Mouse (Mus musculus): Measurements from ENCODE around the gene Zg16. TPM values are rescaled to one million over a fixed set of nuclear protein-coding genes. Genes with fewer than 3 reads are reported as not detected.

The Zg16 gene
- polyA plus RNA-seq, 1 experiment from 2014 or later: not detected

DNA sequence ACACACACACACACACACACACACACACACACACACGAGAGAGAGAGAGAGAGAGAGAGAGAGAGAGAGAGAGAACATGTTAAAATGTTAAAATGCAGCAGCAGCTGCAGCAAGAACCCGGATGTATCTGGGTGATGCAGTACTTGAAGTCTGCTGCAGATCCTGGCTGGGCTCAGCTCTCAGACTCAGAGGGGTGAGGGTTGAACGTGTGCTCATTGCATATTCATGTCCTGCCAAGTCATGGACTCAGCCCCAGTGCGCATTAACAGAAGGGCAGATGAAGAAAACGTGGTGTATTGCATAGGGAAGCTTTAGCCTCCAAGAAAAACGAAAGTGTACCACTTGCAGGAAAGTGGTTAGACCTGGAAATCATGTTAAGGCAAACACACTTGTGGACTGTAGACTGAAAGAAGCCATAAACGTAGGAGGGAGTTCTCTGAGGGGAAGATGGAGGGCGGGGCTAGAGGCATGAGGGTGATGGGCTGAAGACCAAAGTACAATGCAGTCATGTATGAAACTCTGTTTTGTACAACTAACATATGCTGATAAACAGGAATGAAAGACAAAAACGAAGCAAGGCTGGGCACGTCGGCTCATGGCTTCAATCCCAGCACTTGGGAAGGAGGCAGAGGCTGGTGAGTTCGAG lies 26.6 kb upstream of the Zg16 start:
- 64% methylated on average over 12 of the region's 12 CpGs for WGBS
- no peaks in the 10 kb centered on the region for H3K36me3 ChIP-seq (replicated peaks)
- H3K9me3 ChIP-seq: no peaks in the 10 kb centered on the region
- H3K4me1 ChIP-seq: peaks cover 31% of the 10 kb centered on the region
- no peak for DNase-seq (ENCODE audit: extremely low spot score, low spot score)
- no peak overlapping the region for H3K4me3 ChIP-seq
- no peak overlapping the region for H3K27ac ChIP-seq
- H3K27me3 ChIP-seq (ENCODE audit: poor library complexity, severe bottlenecking): no peaks in the 10 kb centered on the region

DNA sequence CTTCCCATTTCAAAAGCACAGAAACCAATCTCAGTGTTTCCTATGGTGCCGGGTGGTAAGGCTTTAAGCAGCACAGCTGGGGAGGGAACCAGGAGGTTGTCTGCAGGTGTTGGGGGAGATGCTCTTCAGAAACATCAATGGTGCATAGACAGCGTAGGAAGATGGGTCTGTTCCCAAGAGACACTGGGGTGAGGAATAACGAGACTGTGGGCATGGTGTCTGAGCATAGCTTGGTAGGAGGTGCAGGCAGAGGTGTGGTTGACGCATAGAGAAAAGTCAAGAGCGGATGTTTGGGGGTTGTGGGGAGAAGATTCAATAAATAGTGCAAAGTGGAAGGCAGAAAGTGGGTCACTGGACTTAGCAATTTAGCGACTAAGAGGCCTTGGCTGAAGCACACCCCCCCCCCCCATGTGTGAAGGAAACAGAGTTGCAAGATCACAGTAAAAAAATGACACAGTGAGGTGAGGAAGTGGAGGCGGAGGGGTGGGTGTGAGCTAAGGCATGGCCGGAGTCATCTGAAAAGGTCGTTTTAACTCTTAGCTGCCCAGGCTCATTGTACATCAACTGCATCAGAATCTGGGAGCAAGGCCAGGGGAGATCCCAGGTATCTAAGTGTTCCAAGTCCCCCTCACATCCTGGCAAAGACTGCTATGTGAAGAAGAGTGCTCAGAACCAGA lies 25.9 kb upstream of the Zg16 start:
- no peak overlapping the region for H3K27ac ChIP-seq
- WGBS: 61% methylated on average over 9 of the region's 9 CpGs
- H3K36me3 ChIP-seq (replicated peaks): no peaks in the 10 kb centered on the region
- H3K4me1 ChIP-seq: peaks cover 25% of the 10 kb centered on the region
- H3K9me3 ChIP-seq: no peaks in the 10 kb centered on the region
- no peak overlapping the region for H3K4me3 ChIP-seq
- DNase-seq (ENCODE audit: extremely low spot score, low spot score): no peak
- H3K27me3 ChIP-seq (ENCODE audit: poor library complexity, severe bottlenecking): no peaks in the 10 kb centered on the region

DNA sequence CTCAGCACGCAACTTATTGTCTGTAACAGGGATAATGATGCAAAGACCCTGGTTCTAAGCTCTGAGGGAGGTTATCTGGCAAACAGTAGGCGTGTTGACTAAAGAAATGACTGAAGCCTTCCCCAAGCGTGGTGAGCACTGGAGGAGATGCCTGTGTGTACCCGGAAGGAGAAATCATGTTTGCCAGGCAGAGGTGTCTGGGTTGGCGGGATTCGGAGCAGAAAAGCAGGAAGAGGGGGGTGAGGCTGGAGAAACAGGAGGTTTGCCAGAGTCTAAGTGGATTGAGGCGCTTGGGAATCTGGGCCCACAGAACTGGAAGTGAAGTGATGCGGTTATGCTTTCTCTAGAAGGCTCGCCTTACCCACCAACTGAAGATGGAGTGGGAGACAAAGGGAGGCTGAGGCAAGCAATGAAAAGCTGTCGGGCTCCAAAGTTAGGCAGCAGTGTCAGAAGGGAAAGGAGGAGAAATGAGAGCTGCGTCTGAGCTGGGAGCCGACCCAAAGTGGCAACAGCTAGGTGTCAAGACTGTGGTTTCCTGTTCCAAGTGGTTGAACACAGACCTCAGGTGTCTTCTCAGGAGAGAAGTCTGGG lies 25.2 kb upstream of the Zg16 start:
- no peaks in the 10 kb centered on the region for H3K27me3 ChIP-seq (ENCODE audit: poor library complexity, severe bottlenecking)
- no peaks in the 10 kb centered on the region for H3K36me3 ChIP-seq (replicated peaks)
- no peak overlapping the region for H3K27ac ChIP-seq
- WGBS: 82% methylated on average over 12 of the region's 12 CpGs
- H3K4me3 ChIP-seq: no peak overlapping the region
- DNase-seq (ENCODE audit: extremely low spot score, low spot score): no peak
- H3K4me1 ChIP-seq: peaks cover 18% of the 10 kb centered on the region
- H3K9me3 ChIP-seq: no peaks in the 10 kb centered on the region

DNA sequence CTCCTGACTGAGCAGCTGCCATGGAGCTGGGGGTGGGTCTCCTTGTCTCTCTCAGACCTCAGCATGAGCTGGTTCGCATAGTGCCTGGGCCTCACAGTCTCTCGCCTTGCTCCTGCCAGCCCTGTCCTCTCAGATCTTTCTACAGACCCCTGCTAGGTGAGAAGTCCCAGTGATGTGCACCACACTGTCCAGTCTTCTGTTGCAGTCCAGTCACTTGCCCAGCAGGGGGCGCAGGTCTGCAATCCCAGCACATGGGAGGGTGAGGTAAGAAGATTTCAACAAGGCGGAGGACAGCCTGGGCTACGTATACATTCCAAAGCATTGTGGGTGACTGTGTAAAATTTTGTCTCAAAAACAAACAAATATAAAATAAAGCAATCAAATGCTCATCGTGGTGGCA lies 24.3 kb upstream of the Zg16 start:
- Histone ChIP-seq H3K9me3 (no peaks in the 10 kb centered on the region), H3K4me3 (no peak overlapping the region), H3K27ac (no peak overlapping the region), H3K4me1 (peaks cover 16% of the 10 kb centered on the region), H3K27me3 (ENCODE audit: poor library complexity, severe bottlenecking) (no peaks in the 10 kb centered on the region), H3K36me3 (replicated peaks) (no peaks in the 10 kb centered on the region)
- peak; percentile 61 for DNase-seq (ENCODE audit: extremely low spot score, low spot score)
- 52% methylated on average over 6 of the region's 6 CpGs for WGBS

DNA sequence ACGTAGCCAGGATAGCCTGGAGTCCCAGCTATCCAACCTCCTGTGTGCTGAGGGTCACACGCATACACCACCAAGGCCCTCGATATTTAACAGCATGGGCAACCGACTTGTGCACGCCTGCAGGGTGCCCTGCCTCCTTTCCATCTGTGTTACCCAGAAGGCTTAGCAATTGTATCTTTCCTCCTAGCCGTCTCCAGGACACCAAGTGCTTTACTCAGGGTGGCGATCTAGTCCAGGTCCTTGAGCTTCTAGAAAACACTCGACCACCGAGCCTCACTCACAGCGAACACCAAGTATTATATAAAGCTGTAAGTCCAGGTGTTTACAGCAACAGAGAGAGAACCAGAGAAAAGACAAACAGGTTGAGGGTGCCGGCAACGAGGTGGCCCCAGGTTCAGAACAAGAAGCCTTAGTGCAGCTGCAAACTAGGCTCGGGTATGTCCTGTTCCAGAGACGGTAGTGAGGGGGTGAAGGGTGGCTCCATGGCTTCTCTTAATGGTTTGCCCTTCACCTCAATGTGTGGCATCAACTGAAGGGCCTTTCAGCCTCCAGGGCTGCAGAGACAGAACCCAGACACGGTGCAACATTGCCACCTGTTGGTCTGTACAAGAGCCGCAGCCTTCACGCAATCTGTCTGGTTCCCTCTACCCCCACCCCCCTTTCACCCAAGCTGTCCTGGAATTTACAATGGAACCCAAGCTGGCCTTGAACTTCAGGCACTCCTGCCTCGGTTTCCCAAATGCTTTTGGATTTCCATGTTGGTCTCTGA lies 23.3 kb upstream of the Zg16 start:
- no peak overlapping the region for H3K4me3 ChIP-seq
- WGBS: 56% methylated on average over 18 of the region's 18 CpGs
- H3K27me3 ChIP-seq (ENCODE audit: poor library complexity, severe bottlenecking): no peaks in the 10 kb centered on the region
- no peaks in the 10 kb centered on the region for H3K36me3 ChIP-seq (replicated peaks)
- no peaks in the 10 kb centered on the region for H3K9me3 ChIP-seq
- H3K4me1 ChIP-seq: peaks cover 15% of the 10 kb centered on the region
- peak; percentile 74 for DNase-seq (ENCODE audit: extremely low spot score, low spot score)
- no peak overlapping the region for H3K27ac ChIP-seq

DNA sequence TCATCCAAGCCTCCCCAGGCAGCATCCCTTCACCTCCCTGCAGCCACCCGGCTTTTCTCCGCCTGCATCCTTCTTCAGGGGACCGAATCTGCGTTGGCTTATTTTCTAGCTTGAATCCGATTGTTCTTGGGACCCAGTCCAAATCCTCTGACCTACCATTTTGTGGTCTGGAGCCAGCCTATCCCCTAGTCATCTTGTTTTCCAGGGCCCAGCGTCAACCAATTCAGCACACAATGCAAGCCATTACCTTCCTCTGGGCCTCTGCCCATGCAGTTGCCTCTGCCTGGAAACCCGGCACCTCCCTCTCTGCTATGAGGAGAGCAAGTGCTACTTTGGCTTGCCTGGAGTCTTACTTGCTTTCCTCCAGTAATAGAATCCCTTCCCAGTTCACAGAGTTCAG lies 18.4 kb upstream of the Zg16 start:
- Histone ChIP-seq H3K4me1 (peaks cover 20% of the 10 kb centered on the region), H3K9me3 (no peaks in the 10 kb centered on the region), H3K27me3 (ENCODE audit: poor library complexity, severe bottlenecking) (no peaks in the 10 kb centered on the region), H3K27ac (peak overlapping the region; percentile 86), H3K4me3 (no peak overlapping the region), H3K36me3 (replicated peaks) (no peaks in the 10 kb centered on the region)
- DNase-seq (ENCODE audit: extremely low spot score, low spot score): no peak
- 76% methylated on average over 7 of the region's 7 CpGs for WGBS

DNA sequence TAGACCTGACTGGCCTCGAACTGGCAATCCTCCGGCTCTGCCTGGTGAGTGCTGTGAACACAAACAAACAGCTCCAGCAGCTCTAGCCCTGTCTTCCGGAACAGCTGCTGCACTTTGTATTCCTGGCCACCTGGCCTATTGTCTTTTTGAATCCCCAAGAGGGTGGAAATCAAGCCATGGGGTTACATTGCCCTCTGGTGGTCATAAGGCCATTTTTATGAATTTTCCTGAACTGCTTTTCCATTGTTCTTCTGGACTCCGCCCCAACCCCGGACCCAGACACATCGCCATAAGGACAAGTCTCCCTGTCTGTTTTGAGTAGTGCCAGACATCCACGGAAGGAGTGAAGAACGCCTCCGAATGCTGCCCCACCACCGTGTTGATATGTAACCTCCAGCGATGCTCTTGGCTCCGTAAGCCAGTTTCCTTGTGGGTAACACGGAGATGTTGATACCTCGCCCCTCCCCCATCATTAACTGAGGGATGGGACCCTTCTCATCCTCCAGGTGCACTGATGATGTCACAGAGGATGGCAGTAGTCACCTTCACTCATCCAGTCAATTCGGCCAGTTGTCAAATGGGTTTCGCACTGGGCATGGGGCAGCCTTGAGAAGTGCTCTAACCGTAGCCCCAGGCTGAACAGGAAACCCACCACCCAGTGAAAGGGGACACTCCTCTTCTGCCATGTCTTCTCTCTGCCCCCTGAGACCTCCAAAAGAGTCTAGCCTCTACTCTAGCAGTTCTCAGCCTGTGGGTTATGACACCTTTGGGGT lies 17.6 kb upstream of the Zg16 start:
- WGBS: 16% methylated on average over 17 of the region's 17 CpGs
- Histone ChIP-seq H3K27me3 (ENCODE audit: poor library complexity, severe bottlenecking) (no peaks in the 10 kb centered on the region), H3K4me1 (peaks cover 16% of the 10 kb centered on the region), H3K4me3 (peak overlapping the region; percentile 47), H3K36me3 (replicated peaks) (no peaks in the 10 kb centered on the region), H3K9me3 (no peaks in the 10 kb centered on the region), H3K27ac (peak overlapping the region; percentile 86)
- DNase-seq (ENCODE audit: extremely low spot score, low spot score): peak; percentile 79

DNA sequence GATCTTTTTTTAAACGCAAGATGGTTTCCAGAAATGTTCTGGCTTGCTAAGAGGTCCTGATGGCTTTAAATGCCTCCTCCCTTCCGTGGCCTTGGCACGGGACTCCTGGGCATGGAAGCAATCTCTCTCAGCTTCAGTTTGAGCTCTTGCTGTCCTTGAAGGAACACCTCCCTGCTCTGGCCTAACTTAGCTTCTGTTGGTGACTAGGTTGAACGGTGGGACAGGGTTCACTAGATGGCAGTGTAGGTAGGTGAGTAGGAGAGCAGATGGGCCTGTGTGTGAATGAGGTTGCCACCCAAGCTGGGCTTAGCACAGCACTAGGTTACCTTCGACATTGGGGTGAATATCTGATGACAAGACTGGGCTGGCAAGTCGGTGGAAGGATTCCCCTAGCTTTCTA lies 16.8 kb upstream of the Zg16 start:
- no peak for DNase-seq (ENCODE audit: extremely low spot score, low spot score)
- Histone ChIP-seq H3K36me3 (replicated peaks) (no peaks in the 10 kb centered on the region), H3K4me3 (no peak overlapping the region), H3K27ac (peak overlapping the region; percentile 86), H3K4me1 (peaks cover 16% of the 10 kb centered on the region), H3K9me3 (no peaks in the 10 kb centered on the region), H3K27me3 (ENCODE audit: poor library complexity, severe bottlenecking) (no peaks in the 10 kb centered on the region)
- WGBS: 69% methylated on average over 6 of the region's 6 CpGs

DNA sequence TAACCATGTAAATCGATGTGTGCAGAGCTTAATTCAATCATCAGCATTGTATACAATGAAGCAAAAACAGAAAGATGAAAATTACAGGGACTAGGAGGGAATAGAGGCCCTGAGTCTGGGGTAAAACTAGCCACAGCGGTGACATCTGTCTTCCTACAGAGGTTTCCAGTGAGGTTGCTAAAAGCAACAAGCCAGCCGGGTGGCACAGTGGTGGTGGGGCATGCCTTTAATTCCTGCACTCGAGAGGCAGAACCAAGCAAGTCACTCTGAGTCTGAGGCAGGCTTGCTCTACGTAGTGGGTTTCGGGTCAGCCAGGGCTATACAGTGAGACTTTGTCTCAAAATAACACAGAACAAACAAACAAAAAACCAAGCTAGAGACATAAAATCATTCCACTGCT lies 15.0 kb upstream of the Zg16 start:
- peaks cover 16% of the 10 kb centered on the region for H3K4me1 ChIP-seq
- no peak for DNase-seq (ENCODE audit: extremely low spot score, low spot score)
- H3K27ac ChIP-seq: no peak overlapping the region
- H3K4me3 ChIP-seq: no peak overlapping the region
- 84% methylated on average over 6 of the region's 6 CpGs for WGBS
- no peaks in the 10 kb centered on the region for H3K27me3 ChIP-seq (ENCODE audit: poor library complexity, severe bottlenecking)
- no peaks in the 10 kb centered on the region for H3K36me3 ChIP-seq (replicated peaks)
- no peaks in the 10 kb centered on the region for H3K9me3 ChIP-seq

DNA sequence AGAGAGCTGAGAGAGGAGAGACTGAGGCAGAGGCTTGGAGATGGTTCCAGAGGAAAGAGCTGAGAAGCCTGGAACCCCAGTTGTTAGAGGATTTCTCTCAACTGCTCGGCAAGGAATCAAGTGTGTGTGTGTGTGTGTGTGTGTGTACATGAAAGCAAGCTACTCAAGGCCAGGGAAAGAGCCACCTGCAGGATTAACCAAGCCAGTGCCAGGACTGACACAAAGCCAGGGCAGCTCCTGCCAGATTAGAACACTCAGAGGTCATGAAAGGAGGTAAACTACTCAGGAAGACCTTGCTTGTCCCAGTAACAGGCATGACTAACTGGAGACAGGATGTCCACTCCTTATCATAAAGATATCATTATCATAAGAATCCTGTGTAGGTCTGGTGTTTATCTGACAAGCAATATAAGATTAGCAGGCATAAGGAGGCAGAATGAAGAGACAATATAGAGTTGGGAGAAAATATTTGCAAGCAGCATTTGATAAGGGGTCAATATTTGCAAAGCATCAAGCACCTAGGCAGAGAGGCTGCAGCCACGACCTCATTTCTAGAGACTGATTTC lies 14.4 kb upstream of the Zg16 start:
- 50% methylated on average over 2 of the region's 2 CpGs for WGBS
- no peak for DNase-seq (ENCODE audit: extremely low spot score, low spot score)
- no peaks in the 10 kb centered on the region for H3K36me3 ChIP-seq (replicated peaks)

DNA sequence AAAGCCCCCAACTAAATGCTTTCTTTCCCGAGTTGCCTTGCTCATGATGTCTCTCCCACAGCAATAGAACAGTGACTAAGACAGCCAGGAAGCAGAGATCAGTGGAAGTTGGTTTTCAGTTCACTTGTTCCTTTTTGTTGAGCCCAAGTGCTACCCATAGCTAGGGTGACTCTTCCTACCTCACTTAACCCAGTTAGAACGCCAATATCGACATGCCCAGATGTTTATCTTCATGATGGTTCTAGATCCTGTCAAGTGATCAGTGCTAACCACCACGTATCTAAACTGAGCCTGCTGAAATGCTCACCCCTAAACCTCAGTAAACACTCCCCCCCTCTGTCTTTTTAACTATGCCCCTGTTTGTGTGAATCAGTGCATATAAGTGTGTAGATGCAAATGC lies 12.4 kb upstream of the Zg16 start:
- H3K9me3 ChIP-seq: no peaks in the 10 kb centered on the region
- WGBS: 87% methylated on average over 4 of the region's 4 CpGs
- DNase-seq (ENCODE audit: extremely low spot score, low spot score): no peak
- H3K27ac ChIP-seq: no peak overlapping the region
- H3K27me3 ChIP-seq (ENCODE audit: poor library complexity, severe bottlenecking): no peaks in the 10 kb centered on the region
- H3K36me3 ChIP-seq (replicated peaks): no peaks in the 10 kb centered on the region
- peaks cover 6% of the 10 kb centered on the region for H3K4me1 ChIP-seq
- no peak overlapping the region for H3K4me3 ChIP-seq

More for the DNA sequence above, 14.4 kb upstream of the Zg16 start:
- Histone ChIP-seq H3K4me1 (peaks cover 16% of the 10 kb centered on the region), H3K4me3 (no peak overlapping the region), H3K27me3 (ENCODE audit: poor library complexity, severe bottlenecking) (no peaks in the 10 kb centered on the region), H3K9me3 (no peaks in the 10 kb centered on the region), H3K27ac (no peak overlapping the region)

DNA sequence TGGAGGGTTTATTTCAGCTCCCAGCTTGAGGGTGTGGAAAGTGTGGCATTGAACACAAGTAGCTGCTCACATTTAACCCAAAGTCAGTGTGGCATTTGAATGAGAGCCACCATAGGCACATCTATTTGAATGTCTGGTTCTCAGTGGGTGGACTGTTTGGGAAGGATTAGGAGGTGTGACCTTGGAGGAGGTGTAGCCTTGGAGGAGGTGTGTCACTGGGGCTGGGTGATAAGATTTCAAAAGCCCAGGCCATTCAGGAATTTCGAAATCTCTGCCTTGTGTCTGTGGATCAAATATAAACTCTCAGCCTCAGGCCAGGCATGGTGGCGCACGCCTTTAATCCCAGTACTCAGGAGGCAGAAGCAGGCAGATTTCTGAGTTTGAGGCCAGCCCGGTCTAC lies 11.8 kb upstream of the Zg16 start:
- H3K4me3 ChIP-seq: no peak overlapping the region
- no peak overlapping the region for H3K27ac ChIP-seq
- H3K4me1 ChIP-seq: no peaks in the 10 kb centered on the region; the same call in 1 of the 2 replicates
- 90% methylated on average over 4 of the region's 4 CpGs for WGBS
- DNase-seq (ENCODE audit: extremely low spot score, low spot score): no peak
- H3K27me3 ChIP-seq (ENCODE audit: poor library complexity, severe bottlenecking): no peaks in the 10 kb centered on the region
- no peaks in the 10 kb centered on the region for H3K9me3 ChIP-seq
- no peaks in the 10 kb centered on the region for H3K36me3 ChIP-seq (replicated peaks)
